Comparison of ENCODE assay signal across 14 mouse cellular contexts in genomic region chr13:49344567-49344966, GRCm38 (mm10). TPM values are rescaled to one million over a fixed set of nuclear protein-coding genes. Genes with fewer than 3 reads are reported as not detected.
DNase-seq lines count a peak whose midpoint lies in the region; ATAC-seq and TF ChIP-seq lines count a peak whose summit lies in the region.
"Had no signal": no experiment of that assay in that cellular context is flagged by ENCODE, and none has a peak within 500 bp of the region (broad histone marks: within the 10 kb centered on the region; RNA-seq: fewer than 3 reads in every experiment).

No protein-coding gene starts in this region.

- peak; percentile 39 for TF ChIP-seq POLR2A in myocyte (IDR thresholded peaks at IDR 0.05; ENCODE audit: insufficient read length, low read depth)

- no peak overlapping the region for H3K27ac ChIP-seq in forebrain, embryonic 13.5 days
- H3K27ac ChIP-seq in forebrain, embryonic 14.5 days (ENCODE audit: low read depth, low read length), result no peak overlapping the region
- H3K27ac ChIP-seq in heart, postnatal 0 days (ENCODE audit: low read depth), result peak overlapping the region; percentile 87
- H3K27ac ChIP-seq: embryonic facial prominence, embryonic 12.5 days; limb, embryonic 13.5 days; midbrain, embryonic 12.5 days had no signal

- no peak for TF ChIP-seq EP300 in heart, postnatal 0 days (IDR thresholded peaks at IDR 0.05; ENCODE audit: low read depth)

- DNase-seq in forebrain, embryonic 14.5 days (ENCODE audit: low spot score), result no peak
- no peak for DNase-seq in heart, postnatal 0 days (ENCODE audit: low spot score)
- DNase-seq in cerebellum, adult 9-11 months, result no peak
- no peak for DNase-seq in kidney, postnatal 4 days
- DNase-seq: gastrocnemius, postnatal 14 days; kidney, adult 11 months; layer of hippocampus, adult 9-11 months had no signal

- H3K36me3 ChIP-seq in forebrain, embryonic 13.5 days (ENCODE audit: poor library complexity, severe bottlenecking), result no peaks in the 10 kb centered on the region
- H3K36me3 ChIP-seq in forebrain, embryonic 14.5 days (ENCODE audit: control insufficient read depth, insufficient read depth, low read length), result no peaks in the 10 kb centered on the region
- peaks cover 51% of the 10 kb centered on the region for H3K36me3 ChIP-seq in megakaryocyte, embryonic 14.5 days (replicated peaks; ENCODE audit: low read length)
- H3K36me3 ChIP-seq in heart, postnatal 0 days (replicated peaks; ENCODE audit: control insufficient read depth, insufficient read depth, low read length), result no peaks in the 10 kb centered on the region
- no peaks in the 10 kb centered on the region for H3K36me3 ChIP-seq in myocyte (ENCODE audit: control insufficient read depth, insufficient read depth)
- H3K36me3 ChIP-seq: embryonic facial prominence, embryonic 12.5 days; limb, embryonic 13.5 days; midbrain, embryonic 12.5 days had no signal

- no peak for TF ChIP-seq CTCF in heart, postnatal 0 days (IDR thresholded peaks at IDR 0.05; ENCODE audit: low read depth)

- no peaks in the 10 kb centered on the region for H3K27me3 ChIP-seq in forebrain, embryonic 13.5 days
- H3K27me3 ChIP-seq in forebrain, embryonic 14.5 days (replicated peaks; ENCODE audit: control insufficient read depth, insufficient read depth, low read length), result no peaks in the 10 kb centered on the region
- H3K27me3 ChIP-seq in megakaryocyte, embryonic 14.5 days (replicated peaks), result no peaks in the 10 kb centered on the region
- H3K27me3 ChIP-seq in heart, postnatal 0 days (ENCODE audit: control insufficient read depth, insufficient read depth, low read length), result no peaks in the 10 kb centered on the region
- no peaks in the 10 kb centered on the region for H3K27me3 ChIP-seq in myocyte (ENCODE audit: control insufficient read depth, insufficient read depth, insufficient read length)
- H3K27me3 ChIP-seq: embryonic facial prominence, embryonic 12.5 days; limb, embryonic 13.5 days; midbrain, embryonic 12.5 days had no signal

- no peak for ATAC-seq in forebrain, embryonic 13.5 days
- no peak for ATAC-seq in forebrain, embryonic 14.5 days
- ATAC-seq in megakaryocyte, adult 5-6 weeks (ENCODE audit: poor library complexity, severe bottlenecking), result no peak
- no peak for ATAC-seq in heart, postnatal 0 days (ENCODE audit: insufficient read depth, low read depth)

- H3ac ChIP-seq in myocyte (ENCODE audit: control insufficient read depth, insufficient read length), result peak overlapping the region; percentile 20

- peaks cover 89% of the 10 kb centered on the region for H3K79me2 ChIP-seq in myocyte (ENCODE audit: control insufficient read depth, insufficient read depth)

- H3K9ac ChIP-seq in forebrain, embryonic 13.5 days, result 0 out of 2 replicates have a peak overlapping the region, but pooled peaks have one; percentile 8
- no peak overlapping the region for H3K9ac ChIP-seq in forebrain, embryonic 14.5 days (ENCODE audit: low read length)
- H3K9ac ChIP-seq in heart, postnatal 0 days (replicated peaks; ENCODE audit: low read depth, low read length), result no peak overlapping the region
- H3K9ac ChIP-seq: embryonic facial prominence, embryonic 12.5 days; limb, embryonic 13.5 days; midbrain, embryonic 12.5 days had no signal

- 88% methylated on average over 8 of the region's 8 CpGs for WGBS in forebrain, embryonic 13.5 days
- 91% methylated on average over 8 of the region's 8 CpGs for WGBS in forebrain, embryonic 14.5 days
- WGBS in heart, postnatal 0 days, result 35% methylated on average over 8 of the region's 8 CpGs

- no peaks in the 10 kb centered on the region for H3K9me3 ChIP-seq in forebrain, embryonic 13.5 days (replicated peaks)
- no peaks in the 10 kb centered on the region for H3K9me3 ChIP-seq in forebrain, embryonic 14.5 days (replicated peaks; ENCODE audit: control insufficient read depth, low read length)
- H3K9me3 ChIP-seq in megakaryocyte, embryonic 14.5 days, result no peaks in the 10 kb centered on the region
- no peaks in the 10 kb centered on the region for H3K9me3 ChIP-seq in heart, postnatal 0 days (replicated peaks; ENCODE audit: control insufficient read depth, low read length)
- H3K9me3 ChIP-seq: embryonic facial prominence, embryonic 12.5 days; limb, embryonic 13.5 days; midbrain, embryonic 12.5 days had no signal

- H3K4me3 ChIP-seq in forebrain, embryonic 13.5 days, result no peak overlapping the region
- H3K4me3 ChIP-seq in forebrain, embryonic 14.5 days (ENCODE audit: low read depth, low read length), result no peak overlapping the region
- H3K4me3 ChIP-seq in megakaryocyte, embryonic 14.5 days (replicated peaks), result peak overlapping the region; percentile 94
- peak overlapping the region; percentile 3; the same call in 1 of the 2 replicates for H3K4me3 ChIP-seq in heart, postnatal 0 days (ENCODE audit: low read depth, low read length)
- H3K4me3 ChIP-seq in myocyte, result peak overlapping the region; percentile 94
- H3K4me3 ChIP-seq: embryonic facial prominence, embryonic 12.5 days; limb, embryonic 13.5 days; midbrain, embryonic 12.5 days had no signal

- H3K4me1 ChIP-seq in forebrain, embryonic 13.5 days, result peaks cover 72% of the 10 kb centered on the region
- H3K4me1 ChIP-seq in forebrain, embryonic 14.5 days (ENCODE audit: control insufficient read depth, insufficient read depth, low read length), result peaks cover 33% of the 10 kb centered on the region
- H3K4me1 ChIP-seq in megakaryocyte, embryonic 14.5 days, result peaks cover 91% of the 10 kb centered on the region
- peaks cover 79% of the 10 kb centered on the region for H3K4me1 ChIP-seq in heart, postnatal 0 days (ENCODE audit: control insufficient read depth, insufficient read depth)

- H3K4me2 ChIP-seq in forebrain, embryonic 13.5 days, result 0 out of 2 replicates have a peak overlapping the region, but pooled peaks have one; percentile 96
- H3K4me2 ChIP-seq in forebrain, embryonic 14.5 days (ENCODE audit: low read length), result no peak overlapping the region
- H3K4me2 ChIP-seq in heart, postnatal 0 days (ENCODE audit: low read depth, low read length), result peak overlapping the region; percentile 16; the same call in 1 of the 2 replicates
- peak overlapping the region; percentile 93 for H3K4me2 ChIP-seq in myocyte (ENCODE audit: low read depth)
- H3K4me2 ChIP-seq: embryonic facial prominence, embryonic 12.5 days; midbrain, embryonic 12.5 days had no signal

TF ChIP-seq in myocyte, 11 proteins besides CTCF, POLR2A, EP300 and RAD21:
- TF ChIP-seq E2F4 (IDR thresholded peaks at IDR 0.05; ENCODE audit: insufficient read depth), result no peak
- no peak for TF ChIP-seq MAX (IDR thresholded peaks at IDR 0.05; ENCODE audit: low read depth)
- no peak for TF ChIP-seq TCF12 (IDR thresholded peaks at IDR 0.05; ENCODE audit: insufficient read depth, poor library complexity, severe bottlenecking)
- TF ChIP-seq CEBPB (IDR thresholded peaks at IDR 0.05; ENCODE audit: insufficient read depth, poor library complexity, severe bottlenecking), result no peak
- peak in 1 of 3 experiments; percentile 23 for TF ChIP-seq MYOD1 (IDR thresholded peaks at IDR 0.05; ENCODE audit: control insufficient read depth in 1 of 3, insufficient read length in 2 of 3, low read depth in 2 of 3)
- peak; percentile 52 for TF ChIP-seq POLR2AphosphoS2 (IDR thresholded peaks at IDR 0.05; ENCODE audit: insufficient read length, low read depth)
- TF ChIP-seq USF1 (IDR thresholded peaks at IDR 0.05; ENCODE audit: low read depth), result no peak
- no peak for TF ChIP-seq REST (IDR thresholded peaks at IDR 0.05; ENCODE audit: insufficient read depth, insufficient read length)
- TF ChIP-seq MYOG (IDR thresholded peaks at IDR 0.05; ENCODE audit: control insufficient read depth in 1 of 3, insufficient read depth in 1 of 3, insufficient read length in 2 of 3, low read depth in 2 of 3), result no peak

RNA-seq across cellular contexts. Expression of gene Bicd2, which starts 3.2 kb away (rescaled TPM):
- polyA plus RNA-seq in forebrain, embryonic 13.5 days (2015; fragmentation: Nextera tagmentation; extraction: Ambion mirVana), result 24.8 and 26.7 TPM in 2 replicates
- polyA plus RNA-seq in forebrain, embryonic 14.5 days (2014; fragmentation: Nextera tagmentation; extraction: Ambion mirVana), result 19.2 and 25.2 TPM in 2 replicates
- polyA plus RNA-seq in megakaryocyte, embryonic 14.5 days (2012; ENCODE audit: insufficient read depth, low replicate concordance), result 21.2 and 22.5 TPM in 2 replicates
- total RNA-seq in megakaryocyte, adult 5-6 weeks (2015), result 14.9 and 15.3 TPM in 2 replicates
- 24.7 and 27.7 TPM in 2 replicates for total RNA-seq in megakaryocyte, adult 5-6 weeks (2017)
- 54.2 and 62.6 TPM in 2 replicates for total RNA-seq in heart, postnatal 0 days (2014; rRNA removed; ENCODE audit: low replicate concordance)
- polyA plus RNA-seq in heart, postnatal 0 days (2015; fragmentation: Nextera tagmentation; extraction: Ambion mirVana), result 43.5 and 45.4 TPM in 2 replicates
- polyA plus RNA-seq in myocyte (2012; fragmentation: generic; extraction: Trizol), result 94.9 TPM

RNA-seq across cellular contexts. Expression of gene Fgd3, which starts 24.5 kb away (rescaled TPM):
- 3.0 and 3.3 TPM in 2 replicates for polyA plus RNA-seq in forebrain, embryonic 13.5 days (2015; fragmentation: Nextera tagmentation; extraction: Ambion mirVana)
- polyA plus RNA-seq in forebrain, embryonic 14.5 days (2014; fragmentation: Nextera tagmentation; extraction: Ambion mirVana), result 2.8 and 3.4 TPM in 2 replicates
- polyA plus RNA-seq in megakaryocyte, embryonic 14.5 days (2012; ENCODE audit: insufficient read depth, low replicate concordance), result 9.1 and 10.4 TPM in 2 replicates
- total RNA-seq in megakaryocyte, adult 5-6 weeks (2015), result 10.7 and 12.2 TPM in 2 replicates
- 26.1 and 30.9 TPM in 2 replicates for total RNA-seq in megakaryocyte, adult 5-6 weeks (2017)
- total RNA-seq in heart, postnatal 0 days (2014; rRNA removed; ENCODE audit: low replicate concordance), result 0.93 and 1.6 TPM in 2 replicates
- polyA plus RNA-seq in heart, postnatal 0 days (2015; fragmentation: Nextera tagmentation; extraction: Ambion mirVana), result 0.04 and 0.05 TPM in 2 replicates
- polyA plus RNA-seq in myocyte (2012; fragmentation: generic; extraction: Trizol), result 15.5 TPM

Comparison
In these comparisons a context has a peak if more than half of its experiments do, and no peak if none do; other contexts are left out.
1. H3K4me3 ChIP-seq: peak in megakaryocyte, embryonic 14.5 days (single experiment), heart, postnatal 0 days (single experiment) and myocyte (single experiment); none in forebrain, embryonic 13.5 days (single experiment) and forebrain, embryonic 14.5 days (single experiment).